Mouse (Mus musculus) forebrain, embryonic 15.5 days (tissue): Measurements from ENCODE around the gene Zfp975. TPM values are rescaled to one million over a fixed set of nuclear protein-coding genes. Genes with fewer than 3 reads are reported as not detected.
"Not testable (repeated sequence)": the region's sequence is repeated elsewhere in the genome, so short reads cannot be mapped to it uniquely, and the experiment has no call there.

Experiments
- ATAC-seq: fragments of 200-750 bp; cut with Nextera tagmentation; replicated peaks from 2 replicates; pipeline ENCODE4 v1.8.0; 2017; ENCODE audit warnings: mild to moderate bottlenecking, moderate TSS enrichment, moderate library complexity
- H3K27ac ChIP-seq: fragments of 300-500 bp; sonication (generic); replicated peaks from 2 replicates; pipeline ENCODE4 v1.5.1; 2015; ENCODE audit warnings: mild to moderate bottlenecking, inconsistent platforms
- H3K27me3 ChIP-seq: fragments of 300-500 bp; sonication (generic); 2 replicates; pipeline ENCODE4 v1.6.1; 2015; ENCODE audit warnings: inconsistent platforms
- H3K36me3 ChIP-seq: fragments of 300-500 bp; sonication (generic); 2 replicates; pipeline ENCODE4 v1.6.1; 2015; ENCODE audit warnings: mild to moderate bottlenecking, inconsistent platforms
- H3K4me1 ChIP-seq: fragments of 300-500 bp; sonication (generic); 2 replicates; pipeline ENCODE4 v1.6.1; 2015; ENCODE audit warnings: inconsistent platforms
- H3K4me2 ChIP-seq: fragments of 300-500 bp; sonication (generic); replicated peaks from 2 replicates; pipeline ENCODE4 v1.6.1; 2015; ENCODE audit warnings: mild to moderate bottlenecking, inconsistent platforms
- H3K4me3 ChIP-seq: fragments of 300-500 bp; sonication (generic); 2 replicates; pipeline ENCODE4 v1.5.1; 2015; ENCODE audit warnings: mild to moderate bottlenecking, inconsistent platforms
- H3K9ac ChIP-seq: fragments of 300-500 bp; sonication (generic); replicated peaks from 2 replicates; pipeline ENCODE4 v1.6.1; 2015; ENCODE audit warnings: mild to moderate bottlenecking, inconsistent platforms
- H3K9me3 ChIP-seq: fragments of 300-500 bp; sonication (generic); 2 replicates; pipeline ENCODE4 v1.6.1; 2016; ENCODE audit warnings: inconsistent platforms
- WGBS: fragments of 180-500 bp; shearing (Covaris S2); methylation state at CpG from one replicate; pipeline ENCODE4 v1.1.7; 2015; ENCODE audit warnings: mixed read lengths; 5-methylcytosine and 5-hydroxymethylcytosine counted together
- polyA plus RNA-seq: library from polyadenylated mRNA; unstranded; fragments of >200 nt; fragmentation: Nextera tagmentation; extraction: Ambion mirVana; gene quantifications from 2 replicates; pipeline ENCODE4 v1.2.1, GENCODE M21; 2015

Gene Zfp975
- polyA plus RNA-seq = 5.3 and 5.4 TPM in 2 replicates

DNA sequence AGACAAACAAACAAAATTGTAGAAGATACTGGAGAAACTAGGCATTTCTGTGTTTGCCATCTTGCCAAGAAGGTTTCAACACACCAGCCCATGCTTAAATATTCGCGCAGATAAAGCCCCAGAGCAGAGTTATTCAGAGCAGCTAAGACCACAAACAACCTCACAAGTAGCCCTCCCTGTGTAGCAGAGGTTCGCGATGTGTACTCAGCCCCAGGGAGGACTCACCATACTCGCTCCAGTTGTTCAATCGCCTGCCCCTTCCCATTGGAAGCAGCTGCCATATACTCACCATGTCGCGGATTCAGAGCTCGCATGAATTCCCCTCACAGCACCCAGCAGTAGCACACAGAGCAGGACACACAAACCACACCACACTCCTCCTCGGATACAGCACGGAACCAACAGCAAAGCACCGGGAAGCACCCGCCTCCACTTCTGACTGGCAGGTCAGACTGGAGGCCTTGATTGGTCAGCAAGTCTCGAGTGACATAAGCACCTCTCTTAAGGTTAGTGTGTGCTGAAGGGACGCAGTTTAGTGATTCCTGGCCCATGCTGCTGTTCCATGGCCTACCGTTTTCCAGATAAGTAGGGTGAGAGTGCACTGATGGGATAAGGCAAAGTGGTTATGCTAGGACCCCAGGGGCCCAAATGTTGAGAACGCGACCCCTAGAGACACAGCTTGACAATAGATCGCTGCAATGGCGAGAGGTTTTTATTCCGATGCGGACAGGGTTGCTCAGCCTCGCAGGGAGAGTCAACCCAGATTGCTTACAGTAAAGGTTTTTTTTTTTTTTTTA, at the start of gene Zfp975:
Zfp975 (minus strand) TSS at position 381 of the 797 bp plus-strand sequence.
- not testable (repeated sequence) for H3K4me1 ChIP-seq, H3K36me3 ChIP-seq, H3K9me3 ChIP-seq, H3K27me3 ChIP-seq
- ATAC-seq = peak; percentile 99
- under 1% methylated on average over 23 of the region's 23 CpGs for WGBS
- peak within 1 kb of the TSS; percentile 55 for H3K9ac ChIP-seq
- 0 out of 2 replicates have a peak within 1 kb of the TSS, but pooled peaks have one; percentile 39 for H3K27ac ChIP-seq
- H3K4me3 ChIP-seq = peak within 1 kb of the TSS; percentile 46
- peak within 1 kb of the TSS; percentile 56 for H3K4me2 ChIP-seq

DNA sequence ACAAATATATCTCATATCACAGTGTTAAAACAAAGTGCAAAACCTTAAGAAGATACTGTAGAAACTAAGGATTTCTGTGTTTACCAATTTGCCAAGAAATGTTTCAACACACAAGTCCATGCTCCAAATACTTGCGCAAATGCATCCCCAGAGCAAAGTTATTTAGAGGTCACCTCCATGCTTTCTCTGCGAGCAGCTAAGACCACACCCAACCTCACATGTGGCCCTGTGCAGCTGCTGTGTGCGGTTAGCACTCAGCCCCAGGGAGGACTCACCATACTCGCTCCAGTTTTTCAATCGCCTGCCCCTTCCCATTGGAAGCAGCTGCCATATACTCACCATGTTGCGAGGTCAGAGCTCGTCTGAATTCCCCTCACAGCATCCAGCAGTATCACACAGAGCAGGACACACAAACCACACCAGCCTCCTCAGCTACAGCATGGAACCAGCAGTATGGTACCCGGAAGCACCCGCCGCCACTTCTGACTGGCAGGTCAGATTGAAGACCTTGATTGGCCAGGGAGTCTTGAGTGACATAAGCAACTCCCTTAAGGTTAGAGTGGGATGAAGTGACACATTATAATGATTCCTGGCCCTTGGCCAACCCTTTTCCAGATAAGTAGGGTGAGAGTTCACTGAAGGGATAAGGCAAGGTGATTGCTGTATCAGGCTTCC, 46.1 kb upstream of the Zfp975 start:
- Histone ChIP-seq H3K4me3 (no peak overlapping the region), H3K4me1 (no peaks in the 10 kb centered on the region), H3K9ac (no peak overlapping the region), H3K36me3 (no peaks in the 10 kb centered on the region), H3K27me3 (no peaks in the 10 kb centered on the region), H3K4me2 (no peak overlapping the region), H3K9me3 (0 out of 2 replicates have a peak, but pooled peaks cover 16% of the 10 kb centered on the region), H3K27ac (no peak overlapping the region)
- no peak for ATAC-seq
- WGBS = 85% methylated on average over 10 of the region's 10 CpGs

DNA sequence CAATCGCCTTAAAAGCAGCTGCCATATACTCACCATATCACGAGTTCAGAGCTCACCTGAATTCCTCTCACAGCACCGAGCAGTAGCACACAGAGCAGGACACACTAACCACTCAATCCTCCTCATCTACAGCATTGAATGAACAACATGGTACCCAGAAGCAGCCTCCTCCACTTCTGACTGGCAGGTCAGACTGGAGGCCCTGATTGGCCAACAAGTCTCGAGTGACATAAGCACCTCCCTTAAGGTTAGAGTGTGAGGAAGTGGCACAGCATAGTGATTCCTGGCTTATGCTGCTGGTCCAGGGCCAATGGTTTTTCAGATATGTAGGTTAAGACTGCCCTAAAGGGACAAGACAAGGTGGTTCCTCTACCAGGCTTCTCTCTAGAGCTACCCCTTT, 34.4 kb upstream of the Zfp975 start, which contains the start of gene Gm17067:
Gm17067 (minus strand) TSS at position 101 of the 400 bp plus-strand sequence.
- H3K4me1 ChIP-seq, H3K27me3 ChIP-seq, H3K9me3 ChIP-seq, H3K27ac ChIP-seq, H3K9ac ChIP-seq, H3K4me3 ChIP-seq, H3K4me2 ChIP-seq, ATAC-seq, H3K36me3 ChIP-seq: not testable (repeated sequence)
- WGBS = 90% methylated on average over 4 of the region's 4 CpGs

DNA sequence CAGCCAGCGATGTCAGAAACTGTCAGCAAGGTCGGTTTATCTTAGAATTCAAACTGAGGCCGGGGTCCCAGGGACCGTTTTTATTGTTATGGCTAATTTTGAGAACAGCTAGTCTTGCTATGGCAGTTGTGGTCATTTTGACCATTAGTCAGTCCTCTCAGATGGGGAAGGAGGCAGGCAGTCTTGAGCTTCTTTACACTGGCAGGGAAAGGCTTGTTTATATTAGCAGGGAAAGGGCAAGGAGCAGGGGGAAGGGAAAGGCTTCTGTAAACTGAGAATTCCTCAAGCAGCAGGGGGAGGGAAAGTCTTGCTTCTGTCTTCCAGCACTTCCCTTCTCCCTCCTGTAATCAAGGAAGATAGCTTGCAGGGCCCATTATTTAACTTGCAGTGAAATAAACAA, 709 bp upstream of the Zfp975 start:
- not testable (repeated sequence) for H3K36me3 ChIP-seq, H3K27ac ChIP-seq, H3K4me1 ChIP-seq, ATAC-seq, H3K27me3 ChIP-seq, H3K9me3 ChIP-seq
- WGBS = 4% methylated on average over 4 of the region's 4 CpGs
- peak overlapping the region; percentile 56 for H3K4me2 ChIP-seq
- H3K9ac ChIP-seq = peak overlapping the region; percentile 55
- peak overlapping the region; percentile 46 for H3K4me3 ChIP-seq

DNA sequence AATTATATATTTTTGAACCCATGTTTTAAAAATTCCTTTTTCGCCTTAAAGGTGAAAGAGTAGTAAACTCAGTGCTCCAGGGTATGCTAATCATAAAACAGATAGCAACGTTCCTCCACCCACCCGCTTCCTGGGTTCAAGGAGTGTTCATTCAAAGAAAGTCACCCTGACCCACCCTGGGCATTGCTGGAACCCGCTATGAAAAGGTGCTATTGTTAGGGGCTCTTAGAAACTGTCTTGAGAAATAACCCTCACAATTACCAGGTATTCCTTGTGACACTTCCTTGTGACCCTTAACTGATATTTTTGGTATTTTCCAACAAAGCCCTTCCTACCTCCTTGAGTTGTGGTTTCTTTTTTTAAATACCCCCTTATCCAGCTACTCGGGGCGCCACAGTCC, 12.5 kb downstream of the Zfp975 start:
- not testable (repeated sequence) for H3K36me3 ChIP-seq, H3K9ac ChIP-seq, H3K27me3 ChIP-seq, H3K4me3 ChIP-seq, H3K27ac ChIP-seq, ATAC-seq, H3K4me1 ChIP-seq, H3K4me2 ChIP-seq
- H3K9me3 ChIP-seq = peaks cover 31% of the 10 kb centered on the region
- 91% methylated on average over 6 of the region's 6 CpGs for WGBS

DNA sequence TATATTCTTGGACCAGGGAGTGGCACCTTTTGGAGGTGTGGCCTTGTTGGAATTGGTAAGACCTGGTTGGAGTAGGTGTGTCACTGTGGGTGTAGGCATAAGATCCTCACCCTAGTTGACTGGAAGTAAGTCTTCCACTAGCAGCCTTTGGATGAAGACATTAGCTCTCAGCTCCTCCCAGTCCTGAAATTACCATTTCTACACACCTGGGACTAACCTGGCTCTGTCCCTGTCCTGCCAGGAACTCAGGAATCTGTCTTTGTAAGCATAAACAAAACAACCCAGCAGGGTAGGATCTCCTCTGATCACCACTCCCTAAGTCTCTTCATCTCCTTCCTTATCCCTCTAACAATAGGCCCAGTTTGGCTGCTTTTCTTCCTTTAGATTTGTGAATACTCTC, 12.9 kb downstream of the Zfp975 start:
- not testable (repeated sequence) for ATAC-seq, H3K27ac ChIP-seq, H3K36me3 ChIP-seq, H3K27me3 ChIP-seq, H3K4me1 ChIP-seq, H3K9ac ChIP-seq, H3K4me3 ChIP-seq, H3K4me2 ChIP-seq
- peaks cover 32% of the 10 kb centered on the region for H3K9me3 ChIP-seq

DNA sequence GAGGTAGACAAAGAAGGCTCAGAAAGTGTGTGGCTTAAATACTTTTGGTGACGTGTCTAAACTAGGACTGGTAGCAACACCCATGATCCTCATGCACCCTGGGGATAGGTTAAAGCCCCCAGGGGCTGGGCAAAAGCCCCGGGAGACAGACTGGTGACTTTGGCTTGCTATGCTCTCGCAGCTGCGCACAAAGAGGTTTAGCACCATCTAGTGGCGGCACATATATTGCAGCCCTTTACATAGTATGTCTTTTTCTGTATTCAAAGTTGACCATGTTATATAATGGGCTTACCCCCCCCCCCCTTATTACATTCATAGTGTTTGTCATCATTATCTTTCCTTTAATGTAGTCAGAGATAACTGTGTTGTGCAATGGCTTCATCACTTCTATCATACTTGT, 32.4 kb downstream of the Zfp975 start:
- WGBS = 78% methylated on average over 5 of the region's 5 CpGs
- H3K9ac ChIP-seq, H3K4me3 ChIP-seq, ATAC-seq, H3K4me2 ChIP-seq, H3K27me3 ChIP-seq, H3K27ac ChIP-seq, H3K4me1 ChIP-seq: not testable (repeated sequence)
- Histone ChIP-seq H3K36me3 (peaks cover 20% of the 10 kb centered on the region; the same call in 1 of the 2 replicates), H3K9me3 (0 out of 2 replicates have a peak, but pooled peaks cover 13% of the 10 kb centered on the region)

DNA sequence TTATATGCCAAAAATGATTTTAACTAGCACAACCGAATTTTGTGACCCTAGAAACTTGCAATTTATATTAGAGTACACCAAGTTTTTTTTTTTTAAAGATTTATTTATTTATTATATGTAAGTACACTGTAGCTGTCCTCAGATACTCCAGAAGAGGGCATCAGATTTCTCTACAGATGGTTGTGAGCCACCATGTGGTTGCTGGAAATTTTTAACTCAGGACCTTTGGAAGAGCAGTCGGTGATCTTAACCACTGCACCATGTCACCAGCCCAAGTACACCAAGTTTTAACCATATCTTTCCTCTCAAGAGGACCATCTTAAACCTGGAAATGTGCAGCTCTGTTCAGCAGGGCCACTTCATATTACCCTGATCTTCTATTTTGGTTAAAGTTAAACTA, 37.3 kb downstream of the Zfp975 start:
- peaks cover 14% of the 10 kb centered on the region; the same call in 1 of the 2 replicates for H3K9me3 ChIP-seq
- not testable (repeated sequence) for H3K27me3 ChIP-seq, H3K4me2 ChIP-seq, H3K4me1 ChIP-seq, H3K36me3 ChIP-seq, H3K4me3 ChIP-seq, H3K27ac ChIP-seq, H3K9ac ChIP-seq, ATAC-seq
- 71% methylated on average over 2 of the region's 2 CpGs for WGBS

DNA sequence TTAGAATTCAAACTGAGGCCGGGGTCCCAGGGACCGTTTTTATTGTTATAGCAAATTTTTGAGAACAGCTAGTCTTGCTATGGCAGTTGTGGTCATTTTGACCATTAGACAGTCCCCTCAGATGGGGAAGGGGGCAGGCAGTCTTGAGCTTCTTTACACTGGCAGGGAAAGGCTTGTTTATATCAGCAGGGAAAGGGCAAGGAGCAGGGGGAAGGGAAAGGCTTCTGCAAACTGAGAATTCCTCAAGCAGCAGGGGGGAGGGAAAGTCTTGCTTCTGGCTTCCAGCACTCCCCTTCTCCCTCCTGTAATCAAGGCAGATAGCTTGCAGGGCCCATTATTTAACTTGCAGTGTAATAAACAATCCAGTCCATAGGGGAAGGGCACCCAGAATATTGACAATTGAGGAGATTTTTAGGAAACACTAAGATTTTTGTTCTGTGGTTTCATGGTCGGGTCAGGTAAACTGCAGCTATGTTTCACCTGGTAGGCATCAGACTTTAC, 49.4 kb downstream of the Zfp975 start:
- ATAC-seq, H3K27me3 ChIP-seq, H3K36me3 ChIP-seq, H3K27ac ChIP-seq, H3K9ac ChIP-seq, H3K4me1 ChIP-seq, H3K9me3 ChIP-seq: not testable (repeated sequence)
- peak overlapping the region; percentile 43; the same call in 1 of the 2 replicates for H3K4me3 ChIP-seq
- H3K4me2 ChIP-seq = peak overlapping the region; percentile 42; the same call in 1 of the 2 replicates
- 6% methylated on average over 3 of the region's 3 CpGs for WGBS

DNA sequence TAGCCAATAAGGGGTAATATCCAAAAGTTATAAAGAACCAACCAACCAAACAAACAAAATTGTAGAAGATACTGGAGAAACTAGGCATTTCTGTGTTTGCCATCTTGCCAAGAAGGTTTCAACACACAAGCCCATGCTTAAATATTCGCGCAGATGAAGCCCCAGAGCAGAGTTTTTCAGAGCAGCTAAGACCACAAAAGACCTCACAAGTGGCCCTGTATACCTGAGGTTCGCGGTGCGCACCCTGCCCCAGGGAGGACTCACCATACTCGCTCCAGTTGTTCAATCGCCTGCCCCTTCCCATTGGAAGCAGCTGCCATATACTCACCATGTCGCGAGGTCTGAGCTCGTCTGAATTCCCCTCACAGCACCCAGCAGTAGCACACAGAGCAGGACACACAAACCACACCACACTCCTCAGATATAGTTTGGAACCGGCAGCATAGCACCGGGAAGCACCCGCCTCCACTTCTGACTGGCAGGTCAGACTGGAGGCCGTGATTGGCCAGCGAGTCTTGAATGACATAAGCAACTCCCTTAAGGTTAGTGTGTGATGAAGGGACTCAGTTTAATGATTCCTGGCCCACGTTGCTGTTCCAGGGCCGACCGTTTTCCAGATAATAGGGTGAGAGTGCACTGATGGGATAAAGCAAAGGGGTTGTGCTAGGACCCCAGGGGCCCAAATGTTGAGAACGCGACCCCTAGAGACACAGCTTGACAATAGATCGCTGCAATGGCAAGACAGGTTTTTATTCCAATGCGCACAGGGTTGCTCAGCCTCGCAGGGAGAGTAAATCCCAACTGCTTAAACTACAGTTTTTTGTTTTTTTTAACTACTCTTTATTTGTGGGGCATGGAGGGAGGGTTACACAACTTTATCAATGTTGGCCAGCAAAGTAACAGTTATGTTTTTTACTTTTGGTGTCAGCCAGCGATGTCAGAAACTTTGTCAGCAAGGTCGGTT, 50.1 kb downstream of the Zfp975 start, which contains the start of gene Zfp976:
Zfp976 (minus strand) TSS at position 437 of the 964 bp plus-strand sequence.
- H3K27me3 ChIP-seq, H3K4me1 ChIP-seq, H3K36me3 ChIP-seq, H3K9me3 ChIP-seq, H3K27ac ChIP-seq: not testable (repeated sequence)
- Histone ChIP-seq H3K4me3 (peak within 1 kb of the TSS; percentile 43), H3K4me2 (peak within 1 kb of the TSS; percentile 42), H3K9ac (peak within 1 kb of the TSS; percentile 40)
- ATAC-seq = peak; percentile 99
- 2% methylated on average over 25 of the region's 25 CpGs for WGBS

DNA sequence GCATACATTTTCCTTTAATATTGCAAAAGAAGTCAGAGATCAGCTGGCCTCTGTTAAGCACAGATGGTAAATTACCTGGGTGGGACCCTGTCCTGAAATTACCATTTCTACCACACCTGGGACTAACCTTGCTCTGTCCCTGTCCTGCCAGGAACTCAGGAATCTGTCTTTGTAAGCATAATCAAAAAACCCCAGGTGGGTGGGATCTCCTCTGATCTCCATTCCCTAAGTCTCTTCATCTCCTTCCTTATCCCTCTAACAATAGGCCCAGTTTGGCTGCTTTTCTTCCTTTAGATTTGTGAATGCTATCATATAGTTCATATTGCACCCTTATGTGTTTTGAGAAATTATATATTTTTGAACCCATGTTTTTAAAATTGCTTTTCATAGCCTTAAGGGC, 61.5 kb downstream of the Zfp975 start:
- not testable (repeated sequence) for H3K4me1 ChIP-seq, H3K27me3 ChIP-seq

More for the DNA sequence above, 61.5 kb downstream of the Zfp975 start:
- not testable (repeated sequence) for H3K4me2 ChIP-seq, H3K4me3 ChIP-seq, H3K36me3 ChIP-seq, H3K27ac ChIP-seq, ATAC-seq, H3K9ac ChIP-seq
- peaks cover 16% of the 10 kb centered on the region for H3K9me3 ChIP-seq
